Mouse (Mus musculus): Measurements from ENCODE around the gene Cenpv. TPM values are rescaled to one million over a fixed set of nuclear protein-coding genes. Genes with fewer than 3 reads are reported as not detected.

The Cenpv gene
- total and polyA plus RNA-seq, 3 experiments: 149 to 2,878 (median 178) TPM

DNA sequence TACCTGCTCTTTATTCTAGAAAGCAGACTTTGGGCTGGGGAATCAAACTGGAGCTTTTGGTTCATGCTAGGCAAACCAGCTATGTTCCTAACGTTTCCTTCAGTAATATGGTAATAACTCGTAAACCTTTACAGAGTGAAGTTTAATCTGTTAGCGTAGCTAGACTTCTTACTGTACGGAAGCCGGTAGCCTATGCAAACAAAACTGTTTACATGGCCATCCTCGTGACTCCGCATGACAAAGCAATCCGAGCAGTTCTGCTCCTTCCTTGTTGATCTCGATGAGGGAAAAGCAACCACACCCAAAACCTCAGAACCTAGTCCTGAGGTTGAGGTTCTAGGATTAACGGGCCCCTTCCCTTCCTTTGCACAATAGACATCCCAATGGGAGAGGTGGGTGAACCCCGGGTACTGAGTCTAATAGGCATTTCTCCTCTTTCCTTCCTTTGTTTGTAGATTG, 11.2 kb upstream of the Cenpv start (continued):
- TF ChIP-seq RAD21 (IDR thresholded peaks at IDR 0.05; ENCODE audit: low read depth, low read length) (no peak), SIN3A (IDR thresholded peaks at IDR 0.05; ENCODE audit: low read length) (peak; percentile 80), CTCF (IDR thresholded peaks at IDR 0.05 in 2 of 3, conservative IDR thresholded peaks at IDR 0.05 in 1 of 3; ENCODE audit: control insufficient read depth in 1 of 3, insufficient read depth in 1 of 3, low read depth in 2 of 3, low read length in 3 of 3, poor library complexity in 1 of 3, severe bottlenecking in 1 of 3) (no peak)

DNA sequence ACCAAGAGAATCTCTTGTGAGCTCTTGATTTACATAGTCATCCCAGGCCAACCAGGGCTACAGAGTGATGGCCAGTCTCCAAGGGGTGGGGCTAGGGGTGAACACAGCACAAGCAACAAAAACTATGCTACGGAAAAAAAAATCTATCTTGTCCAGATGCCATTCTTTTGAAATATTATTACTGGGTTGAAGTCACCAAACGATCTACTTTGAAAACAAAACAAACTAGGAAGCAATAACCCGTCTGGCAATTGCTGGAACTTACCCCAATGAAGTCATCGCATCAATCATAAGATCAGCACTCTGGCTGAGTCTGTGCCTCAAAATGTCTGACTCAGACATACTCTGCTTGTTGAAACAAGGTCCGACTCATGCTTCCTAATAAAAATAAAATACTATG, 10.7 kb upstream of the Cenpv start:
- peak; percentile 92 for DNase-seq (ENCODE audit: low read depth, low spot score)
- Histone ChIP-seq H3K4me3 (ENCODE audit: control insufficient read depth in 1 of 2, insufficient read depth in 1 of 2, low read depth in 2 of 2, low read length in 2 of 2) (peak overlapping the region; percentile 65 to 74), H3K4me1 (ENCODE audit: control insufficient read depth in 1 of 2, insufficient read depth in 2 of 2, low read length in 2 of 2) (peaks cover 0 to 14% of the 10 kb centered on the region in 2 experiments; a peak in 3 of 4 replicates), H3K9me3 (replicated peaks; ENCODE audit: insufficient read depth, low read length) (no peaks in the 10 kb centered on the region), H3K36me3 (ENCODE audit: control insufficient read depth in 1 of 2, insufficient read depth in 2 of 2, low read length in 2 of 2) (peaks cover 10 to 23% of the 10 kb centered on the region in 2 experiments), H3K79me2 (ENCODE audit: control insufficient read depth, insufficient read depth, low read length, poor library complexity) (peaks cover 27% of the 10 kb centered on the region), H3K27me3 (ENCODE audit: control insufficient read depth in 1 of 2, insufficient read depth in 2 of 2, low read length in 2 of 2) (no peaks in the 10 kb centered on the region), H3K27ac (ENCODE audit: control insufficient read depth, low read depth, low read length) (peak overlapping the region; percentile 91), H3K9ac (ENCODE audit: control insufficient read depth, low read depth, low read length, poor library complexity, severe bottlenecking) (peak overlapping the region; percentile 82)
- TF ChIP-seq SIN3A (IDR thresholded peaks at IDR 0.05; ENCODE audit: low read length): no peak; the same call in 1 of the 2 replicates
- no peak; the same call in 1 of the 2 replicates for TF ChIP-seq JUND (IDR thresholded peaks at IDR 0.05; ENCODE audit: low read depth, low read length)
- no peak for TF ChIP-seq RAD21 (IDR thresholded peaks at IDR 0.05; ENCODE audit: low read depth, low read length)
- no peak for TF ChIP-seq E2F4 (IDR thresholded peaks at IDR 0.05; ENCODE audit: borderline replicate concordance, low read depth, low read length)
- no peak for TF ChIP-seq UBTF (IDR thresholded peaks at IDR 0.05; ENCODE audit: borderline replicate concordance, insufficient read depth, low read depth, low read length)
- TF ChIP-seq ZMIZ1 (IDR thresholded peaks at IDR 0.05; ENCODE audit: low read depth, low read length): no peak; the same call in 1 of the 2 replicates
- no peak; the same call in 1 of the 2 replicates for TF ChIP-seq TBP (IDR thresholded peaks at IDR 0.05; ENCODE audit: low read depth, low read length)
- peak; percentile 44; the same call in 1 of the 2 replicates for TF ChIP-seq NELFE (IDR thresholded peaks at IDR 0.05; ENCODE audit: low read depth, low read length)
- TF ChIP-seq KAT2A (conservative IDR thresholded peaks at IDR 0.05; ENCODE audit: low read depth, low read length): no peak
- no peak for TF ChIP-seq ZC3H11A (IDR thresholded peaks at IDR 0.05; ENCODE audit: low read depth, low read length)
- TF ChIP-seq MAFK (IDR thresholded peaks at IDR 0.05; ENCODE audit: borderline replicate concordance, low read depth, low read length): no peak
- TF ChIP-seq POLR2AphosphoS2 (IDR thresholded peaks at IDR 0.05; ENCODE audit: low read length): peak; percentile 23; the same call in 1 of the 2 replicates
- TF ChIP-seq MXI1 (IDR thresholded peaks at IDR 0.05; ENCODE audit: low read depth, low read length): no peak; the same call in 1 of the 2 replicates
- 0 out of 2 replicates have a peak, but pooled peaks have one; percentile 18 for TF ChIP-seq USF1 (IDR thresholded peaks at IDR 0.05; ENCODE audit: low read depth, low read length)
- TF ChIP-seq HCFC1 (IDR thresholded peaks at IDR 0.05; ENCODE audit: low read depth, low read length): no peak; the same call in 1 of the 2 replicates
- 0 out of 2 replicates have a peak, but pooled peaks have one; percentile 28 for TF ChIP-seq ETS1 (IDR thresholded peaks at IDR 0.05; ENCODE audit: low read depth, low read length)
- TF ChIP-seq POLR2AphosphoS5 (IDR thresholded peaks at IDR 0.05; ENCODE audit: borderline replicate concordance, low read depth, low read length): no peak; the same call in 1 of the 2 replicates
- TF ChIP-seq BHLHE40 (IDR thresholded peaks at IDR 0.05; ENCODE audit: borderline replicate concordance, low read depth, low read length): no peak
- no peak for TF ChIP-seq NRF1 (IDR thresholded peaks at IDR 0.05; ENCODE audit: insufficient read depth, low read depth, low read length, poor library complexity, severe bottlenecking)
- peak; percentile 80 for TF ChIP-seq ZNF384 (IDR thresholded peaks at IDR 0.05; ENCODE audit: low read depth, low read length)
- TF ChIP-seq GATA1 (IDR thresholded peaks at IDR 0.05; ENCODE audit: low read depth, low read length): no peak
- no peak for TF ChIP-seq POLR2A (IDR thresholded peaks at IDR 0.05; ENCODE audit: control insufficient read depth in 1 of 2, insufficient read depth in 1 of 2, low read depth in 1 of 2, low read length in 2 of 2, poor library complexity in 1 of 2)
- no peak for TF ChIP-seq MYB (IDR thresholded peaks at IDR 0.05; ENCODE audit: low read depth, low read length)
- TF ChIP-seq GABPA (IDR thresholded peaks at IDR 0.05; ENCODE audit: low read depth, low read length): no peak
- no peak for TF ChIP-seq MEF2A (IDR thresholded peaks at IDR 0.05; ENCODE audit: extremely low read depth, insufficient replicate concordance, low read depth, low read length, poor library complexity, severe bottlenecking)
- no peak for TF ChIP-seq USF2 (IDR thresholded peaks at IDR 0.05; ENCODE audit: borderline replicate concordance in 1 of 2, insufficient read depth in 1 of 2, low read depth in 1 of 2, low read length in 2 of 2)
- TF ChIP-seq CTCF (IDR thresholded peaks at IDR 0.05 in 2 of 3, conservative IDR thresholded peaks at IDR 0.05 in 1 of 3; ENCODE audit: control insufficient read depth in 1 of 3, insufficient read depth in 1 of 3, low read depth in 2 of 3, low read length in 3 of 3, poor library complexity in 1 of 3, severe bottlenecking in 1 of 3): no peak
- TF ChIP-seq MYC (IDR thresholded peaks at IDR 0.05; ENCODE audit: low read depth, low read length): no peak
- no peak for TF ChIP-seq SMC3 (IDR thresholded peaks at IDR 0.05; ENCODE audit: low read depth, low read length)
- TF ChIP-seq RCOR1 (IDR thresholded peaks at IDR 0.05; ENCODE audit: low read depth, low read length): peak; percentile 35; the same call in 1 of the 2 replicates
- 0 out of 4 replicates have a peak, but pooled peaks of 1 of the 2 experiments have one; percentile 3 for TF ChIP-seq EP300 (IDR thresholded peaks at IDR 0.05; ENCODE audit: low read depth in 1 of 2, low read length in 2 of 2)
- no peak for TF ChIP-seq ELF1 (IDR thresholded peaks at IDR 0.05; ENCODE audit: low read depth, low read length)
- peak; percentile 63 for TF ChIP-seq MAZ (IDR thresholded peaks at IDR 0.05; ENCODE audit: low read depth, low read length)

Data from MEL (cell line).